Mouse (Mus musculus): ENCODE measurements around the gene Phgdh. TPM values are rescaled to one million over a fixed set of nuclear protein-coding genes. Genes with fewer than 3 reads are reported as not detected.

Gene Phgdh
- polyA plus RNA-seq, 1 experiment from 2014 or later, result 436 TPM

GRCm38 (mm10) chr3:98368283-98368682 lies 28.5 kb upstream of the Phgdh start:
- WGBS, result 77% methylated on average over 4 of the region's 4 CpGs
- Histone ChIP-seq H3K27me3 (ENCODE audit: poor library complexity, severe bottlenecking) (no peaks in the 10 kb centered on the region), H3K36me3 (replicated peaks) (no peaks in the 10 kb centered on the region), H3K4me3 (no peak overlapping the region), H3K4me1 (no peaks in the 10 kb centered on the region), H3K27ac (no peak overlapping the region), H3K9me3 (peaks cover 2% of the 10 kb centered on the region; the same call in 1 of the 2 replicates)
- DNase-seq (ENCODE audit: extremely low spot score, low spot score), result no peak

- Histone ChIP-seq H3K4me3 (no peak overlapping the region), H3K9me3 (peaks cover 2% of the 10 kb centered on the region; the same call in 1 of the 2 replicates), H3K4me1 (no peaks in the 10 kb centered on the region), H3K27ac (no peak overlapping the region), H3K27me3 (ENCODE audit: poor library complexity, severe bottlenecking) (no peaks in the 10 kb centered on the region), H3K36me3 (replicated peaks) (no peaks in the 10 kb centered on the region)
- DNase-seq (ENCODE audit: extremely low spot score, low spot score), result no peak
- 79% methylated on average over 4 of the region's 4 CpGs for WGBS
Measured at GRCm38 (mm10) chr3:98366823-98367222, 27.0 kb upstream of the Phgdh start.

- no peak for DNase-seq (ENCODE audit: extremely low spot score, low spot score)
- H3K4me1 ChIP-seq, result no peaks in the 10 kb centered on the region
- H3K9me3 ChIP-seq, result no peaks in the 10 kb centered on the region
- no peak overlapping the region for H3K4me3 ChIP-seq
- WGBS, result 81% methylated on average over 3 of the region's 3 CpGs
- no peak overlapping the region for H3K27ac ChIP-seq
- H3K36me3 ChIP-seq (replicated peaks), result no peaks in the 10 kb centered on the region
- no peaks in the 10 kb centered on the region for H3K27me3 ChIP-seq (ENCODE audit: poor library complexity, severe bottlenecking)
Measured at GRCm38 (mm10) chr3:98366086-98366485, 26.3 kb upstream of the Phgdh start.

GRCm38 (mm10) chr3:98362753-98363152 lies 23.0 kb upstream of the Phgdh start:
- 42% methylated on average over 2 of the region's 2 CpGs for WGBS
- no peak overlapping the region for H3K27ac ChIP-seq
- no peak for DNase-seq (ENCODE audit: extremely low spot score, low spot score)
- no peaks in the 10 kb centered on the region for H3K9me3 ChIP-seq
- no peaks in the 10 kb centered on the region for H3K36me3 ChIP-seq (replicated peaks)
- H3K4me1 ChIP-seq, result no peaks in the 10 kb centered on the region
- H3K27me3 ChIP-seq (ENCODE audit: poor library complexity, severe bottlenecking), result no peaks in the 10 kb centered on the region
- no peak overlapping the region for H3K4me3 ChIP-seq

- 63% methylated on average over 3 of the region's 3 CpGs for WGBS
- DNase-seq (ENCODE audit: extremely low spot score, low spot score), result no peak
- no peaks in the 10 kb centered on the region for H3K36me3 ChIP-seq (replicated peaks)
- H3K4me1 ChIP-seq, result peaks cover 11% of the 10 kb centered on the region
- 0 out of 2 replicates have a peak, but pooled peaks cover 5% of the 10 kb centered on the region for H3K27me3 ChIP-seq (ENCODE audit: poor library complexity, severe bottlenecking)
- H3K9me3 ChIP-seq, result no peaks in the 10 kb centered on the region
- H3K27ac ChIP-seq, result no peak overlapping the region
- no peak overlapping the region for H3K4me3 ChIP-seq
Measured at GRCm38 (mm10) chr3:98356632-98357370, 17.0 kb upstream of the Phgdh start.

GRCm38 (mm10) chr3:98356026-98356365 lies 16.2 kb upstream of the Phgdh start:
- WGBS, result 57% methylated on average over 6 of the region's 6 CpGs
- H3K4me1 ChIP-seq, result peaks cover 11% of the 10 kb centered on the region
- H3K4me3 ChIP-seq, result no peak overlapping the region
- H3K27me3 ChIP-seq (ENCODE audit: poor library complexity, severe bottlenecking), result 0 out of 2 replicates have a peak, but pooled peaks cover 5% of the 10 kb centered on the region
- H3K9me3 ChIP-seq, result no peaks in the 10 kb centered on the region
- H3K36me3 ChIP-seq (replicated peaks), result no peaks in the 10 kb centered on the region
- DNase-seq (ENCODE audit: extremely low spot score, low spot score), result no peak
- 0 out of 2 replicates have a peak overlapping the region, but pooled peaks have one; percentile 46 for H3K27ac ChIP-seq

- no peak for DNase-seq (ENCODE audit: extremely low spot score, low spot score)
- Histone ChIP-seq H3K36me3 (replicated peaks) (no peaks in the 10 kb centered on the region), H3K4me3 (no peak overlapping the region), H3K4me1 (peaks cover 11% of the 10 kb centered on the region), H3K27ac (peak overlapping the region; percentile 46; the same call in 1 of the 2 replicates), H3K27me3 (ENCODE audit: poor library complexity, severe bottlenecking) (0 out of 2 replicates have a peak, but pooled peaks cover 5% of the 10 kb centered on the region), H3K9me3 (no peaks in the 10 kb centered on the region)
- WGBS, result 63% methylated on average over 10 of the region's 10 CpGs
Measured at GRCm38 (mm10) chr3:98355344-98356025, 15.7 kb upstream of the Phgdh start.

GRCm38 (mm10) chr3:98353892-98354291 lies 14.1 kb upstream of the Phgdh start:
- Histone ChIP-seq H3K4me3 (no peak overlapping the region), H3K27me3 (ENCODE audit: poor library complexity, severe bottlenecking) (0 out of 2 replicates have a peak, but pooled peaks cover 5% of the 10 kb centered on the region), H3K9me3 (no peaks in the 10 kb centered on the region), H3K27ac (no peak overlapping the region), H3K36me3 (replicated peaks) (no peaks in the 10 kb centered on the region), H3K4me1 (peaks cover 17% of the 10 kb centered on the region)
- WGBS, result 35% methylated on average over 7 of the region's 7 CpGs
- peak; percentile 45 for DNase-seq (ENCODE audit: extremely low spot score, low spot score)

- H3K4me1 ChIP-seq, result peaks cover 12% of the 10 kb centered on the region
- no peak overlapping the region for H3K27ac ChIP-seq
- no peak overlapping the region for H3K4me3 ChIP-seq
- WGBS, result 28% methylated on average over 8 of the region's 8 CpGs
- H3K36me3 ChIP-seq (replicated peaks), result no peaks in the 10 kb centered on the region
- no peaks in the 10 kb centered on the region for H3K9me3 ChIP-seq
- no peak for DNase-seq (ENCODE audit: extremely low spot score, low spot score)
- H3K27me3 ChIP-seq (ENCODE audit: poor library complexity, severe bottlenecking), result 0 out of 2 replicates have a peak, but pooled peaks cover 5% of the 10 kb centered on the region
Measured at GRCm38 (mm10) chr3:98348705-98349104, 8.9 kb upstream of the Phgdh start.

- Histone ChIP-seq H3K4me1 (peaks cover 12% of the 10 kb centered on the region), H3K27ac (no peak overlapping the region), H3K4me3 (no peak overlapping the region), H3K36me3 (replicated peaks) (no peaks in the 10 kb centered on the region), H3K9me3 (no peaks in the 10 kb centered on the region), H3K27me3 (ENCODE audit: poor library complexity, severe bottlenecking) (0 out of 2 replicates have a peak, but pooled peaks cover 1% of the 10 kb centered on the region)
- 88% methylated on average over 6 of the region's 6 CpGs for WGBS
- no peak for DNase-seq (ENCODE audit: extremely low spot score, low spot score)
Measured at GRCm38 (mm10) chr3:98348106-98348505, 8.3 kb upstream of the Phgdh start.

GRCm38 (mm10) chr3:98343235-98343634 lies 3.4 kb upstream of the Phgdh start:
- 90% methylated on average over 3 of the region's 3 CpGs for WGBS
- Histone ChIP-seq H3K4me3 (no peak overlapping the region), H3K27me3 (ENCODE audit: poor library complexity, severe bottlenecking) (no peaks in the 10 kb centered on the region; the same call in 1 of the 2 replicates), H3K36me3 (replicated peaks) (no peaks in the 10 kb centered on the region), H3K27ac (no peak overlapping the region), H3K9me3 (no peaks in the 10 kb centered on the region), H3K4me1 (peaks cover 10% of the 10 kb centered on the region)
- no peak for DNase-seq (ENCODE audit: extremely low spot score, low spot score)

GRCm38 (mm10) chr3:98340818-98341594 lies 1.2 kb upstream of the Phgdh start:
- WGBS, result 86% methylated on average over 17 of the region's 17 CpGs
- no peak overlapping the region for H3K27ac ChIP-seq

More at GRCm38 (mm10) chr3:98340818-98341594, 1.2 kb upstream of the Phgdh start:
- Histone ChIP-seq H3K36me3 (replicated peaks) (peaks cover 10% of the 10 kb centered on the region), H3K27me3 (ENCODE audit: poor library complexity, severe bottlenecking) (no peaks in the 10 kb centered on the region; the same call in 1 of the 2 replicates), H3K4me3 (no peak overlapping the region), H3K9me3 (no peaks in the 10 kb centered on the region), H3K4me1 (peaks cover 32% of the 10 kb centered on the region)
- no peak for DNase-seq (ENCODE audit: extremely low spot score, low spot score)
